Mouse (Mus musculus) heart, embryonic 16.5 days (tissue): ENCODE data around the gene Kcnmb2. TPM values are rescaled to one million over a fixed set of nuclear protein-coding genes. Genes with fewer than 3 reads are reported as not detected.

Experiments used
- ATAC-seq: fragments of 200-750 bp; cut with Nextera tagmentation; replicated peaks from 2 replicates; pipeline ENCODE4 v1.8.0; 2017; ENCODE audit warnings: moderate number of reproducible peaks; ENCODE audit not compliant: insufficient read depth, low FRiP score; ENCODE audit errors: extremely low read depth
- H3K27ac ChIP-seq: fragments of 300-500 bp; sonication (generic); 2 replicates; pipeline ENCODE4 v1.5.1; 2014; ENCODE audit warnings: mild to moderate bottlenecking, low read length, control low read depth, moderate library complexity
- H3K27me3 ChIP-seq: fragments of 300-500 bp; sonication (generic); 2 replicates; pipeline ENCODE4 v1.6.1; 2014; ENCODE audit warnings: low read length, mixed read lengths; ENCODE audit not compliant: control insufficient read depth, insufficient read depth
- H3K36me3 ChIP-seq: fragments of 300-500 bp; sonication (generic); 2 replicates; pipeline ENCODE4 v1.6.1; 2014; ENCODE audit not compliant: control insufficient read depth, insufficient read depth
- H3K4me1 ChIP-seq: fragments of 300-500 bp; sonication (generic); 2 replicates; pipeline ENCODE4 v1.6.1; 2014; ENCODE audit warnings: low read length, mixed read lengths; ENCODE audit not compliant: control insufficient read depth, insufficient read depth
- H3K4me2 ChIP-seq: fragments of 300-500 bp; sonication (generic); 2 replicates; pipeline ENCODE4 v1.6.1; 2014; ENCODE audit warnings: low read depth, mild to moderate bottlenecking, control low read depth, low read length
- H3K4me3 ChIP-seq: fragments of 300-500 bp; sonication (generic); 2 replicates; pipeline ENCODE4 v1.5.1; 2014; ENCODE audit warnings: mild to moderate bottlenecking, control low read depth, low read length
- H3K9ac ChIP-seq: fragments of 300-500 bp; sonication (generic); 2 replicates; pipeline ENCODE4 v1.6.1; 2014; ENCODE audit warnings: low read length, control low read depth
- H3K9me3 ChIP-seq: fragments of 300-500 bp; sonication (generic); replicated peaks from 2 replicates; pipeline ENCODE4 v1.6.1; 2016; ENCODE audit warnings: low read length; ENCODE audit not compliant: control insufficient read depth
- WGBS: fragments of 180-500 bp; shearing (Covaris S2); extraction: QIAGEN DNeasy Blood & Tissue Kit; methylation state at CpG from one replicate; pipeline ENCODE4 v1.1.7; 2014; 5-methylcytosine and 5-hydroxymethylcytosine counted together
- polyA plus RNA-seq: library from polyadenylated mRNA; unstranded; fragments of >200 nt; fragmentation: Nextera tagmentation; extraction: Ambion mirVana; gene quantifications from 2 replicates; pipeline ENCODE4 v1.2.1, GENCODE M21; 2015

Kcnmb2 gene
- 0.32 and 0.66 TPM in 2 replicates for polyA plus RNA-seq

DNA sequence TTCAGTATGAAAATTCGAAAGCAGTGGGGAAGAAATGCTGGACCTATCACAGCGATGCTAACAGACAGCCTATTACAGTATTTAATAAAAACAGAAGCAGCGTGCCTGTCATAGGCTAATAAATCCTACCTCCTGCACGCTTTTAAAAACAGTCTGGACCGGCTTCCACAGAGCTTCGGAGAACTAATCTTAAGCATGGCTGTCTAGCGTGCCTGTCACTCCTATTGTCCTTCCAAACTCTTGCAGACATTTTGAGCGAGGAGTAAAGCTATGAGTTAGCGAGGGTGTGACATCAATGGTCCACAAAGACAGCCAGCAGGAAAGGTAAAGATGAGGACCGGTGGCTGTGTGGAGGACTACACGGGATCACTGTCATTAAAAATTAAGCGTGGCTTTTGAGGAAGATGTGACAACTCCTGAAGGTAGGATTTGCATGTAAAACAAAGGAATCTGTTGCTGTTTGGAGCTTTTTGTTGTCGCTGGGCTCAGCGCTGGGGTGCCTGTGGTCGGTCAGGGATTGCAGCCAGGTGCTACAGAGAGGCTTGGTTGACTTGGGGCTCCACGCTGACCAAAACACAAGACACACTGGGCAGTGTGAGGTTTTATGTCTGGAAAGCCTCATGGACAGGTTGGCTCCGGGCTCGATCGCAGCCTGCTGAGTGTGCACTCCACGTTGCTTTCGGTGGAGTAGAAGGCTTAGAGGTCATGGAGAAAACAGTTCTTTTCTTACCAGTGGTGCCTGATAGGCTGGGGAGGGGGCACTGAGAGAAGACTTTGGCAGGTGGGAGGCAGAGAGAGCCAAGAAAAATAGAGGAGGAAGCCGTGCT, at the start of gene Kcnmb2:
TSS of gene Kcnmb2 (plus strand) at position 4 of the 827 bp plus-strand sequence.
- Histone ChIP-seq H3K9me3 (no peaks in the 10 kb centered on the region), H3K9ac (peak within 1 kb of the TSS; percentile 5), H3K4me1 (peaks cover 14% of the 10 kb centered on the region), H3K4me3 (peak within 1 kb of the TSS; percentile 48), H3K27me3 (no peaks in the 10 kb centered on the region), H3K4me2 (peak within 1 kb of the TSS; percentile 82), H3K27ac (no peak within 1 kb of the TSS), H3K36me3 (no peaks in the 10 kb centered on the region)
- 2% methylated on average over 22 of the region's 22 CpGs for WGBS
- ATAC-seq = no peak

DNA sequence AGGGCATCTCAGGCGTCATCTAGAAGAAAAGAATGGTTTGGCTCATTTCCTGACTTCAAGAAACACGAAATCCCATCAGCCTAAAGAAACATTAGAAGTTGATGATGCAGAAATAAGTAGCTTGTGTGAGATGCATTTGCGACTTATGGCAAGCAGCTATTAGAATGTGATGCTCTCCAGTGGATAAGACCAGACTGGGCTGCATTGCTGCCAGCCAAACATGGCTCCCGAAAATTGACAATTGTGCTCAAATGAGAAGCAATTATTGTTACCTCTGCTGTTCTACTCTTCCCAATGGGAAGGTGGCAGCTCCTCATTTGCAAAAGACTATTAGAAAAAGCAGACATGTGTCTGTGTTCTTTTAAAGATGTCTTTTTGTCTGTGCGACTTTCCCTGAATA, 38.8 kb upstream of the Kcnmb2 start:
- H3K27ac ChIP-seq = no peak overlapping the region
- no peaks in the 10 kb centered on the region for H3K4me1 ChIP-seq
- H3K9ac ChIP-seq = no peak overlapping the region
- no peaks in the 10 kb centered on the region for H3K9me3 ChIP-seq
- no peak overlapping the region for H3K4me3 ChIP-seq
- WGBS = 75% methylated on average over 5 of the region's 5 CpGs
- no peaks in the 10 kb centered on the region for H3K27me3 ChIP-seq
- no peaks in the 10 kb centered on the region for H3K36me3 ChIP-seq
- no peak overlapping the region for H3K4me2 ChIP-seq
- ATAC-seq = no peak

- Histone ChIP-seq H3K4me1 (no peaks in the 10 kb centered on the region), H3K9me3 (no peaks in the 10 kb centered on the region), H3K36me3 (no peaks in the 10 kb centered on the region), H3K27ac (no peak overlapping the region), H3K4me2 (no peak overlapping the region), H3K27me3 (no peaks in the 10 kb centered on the region), H3K4me3 (no peak overlapping the region), H3K9ac (no peak overlapping the region)
- no peak for ATAC-seq
- WGBS = 66% methylated on average over 3 of the region's 3 CpGs
Observed at GRCm38 (mm10) chr3:31864070-31864469, 38.2 kb upstream of the Kcnmb2 start.

- Histone ChIP-seq H3K27me3 (no peaks in the 10 kb centered on the region), H3K36me3 (no peaks in the 10 kb centered on the region), H3K4me2 (no peak overlapping the region), H3K27ac (no peak overlapping the region), H3K4me1 (no peaks in the 10 kb centered on the region), H3K4me3 (no peak overlapping the region), H3K9me3 (no peaks in the 10 kb centered on the region), H3K9ac (no peak overlapping the region)
- no peak for ATAC-seq
- 79% methylated on average over 3 of the region's 3 CpGs for WGBS
Observed at GRCm38 (mm10) chr3:31871461-31871860, 30.8 kb upstream of the Kcnmb2 start.

- Histone ChIP-seq H3K36me3 (no peaks in the 10 kb centered on the region), H3K27me3 (no peaks in the 10 kb centered on the region), H3K4me1 (0 out of 2 replicates have a peak, but pooled peaks cover 2% of the 10 kb centered on the region), H3K27ac (no peak overlapping the region), H3K4me3 (no peak overlapping the region), H3K4me2 (no peak overlapping the region), H3K9me3 (peaks cover 3% of the 10 kb centered on the region; the same call in 1 of the 2 replicates), H3K9ac (no peak overlapping the region)
- no peak for ATAC-seq
- 79% methylated on average over 12 of the region's 12 CpGs for WGBS
Observed at GRCm38 (mm10) chr3:31882621-31883131, 19.6 kb upstream of the Kcnmb2 start.

DNA sequence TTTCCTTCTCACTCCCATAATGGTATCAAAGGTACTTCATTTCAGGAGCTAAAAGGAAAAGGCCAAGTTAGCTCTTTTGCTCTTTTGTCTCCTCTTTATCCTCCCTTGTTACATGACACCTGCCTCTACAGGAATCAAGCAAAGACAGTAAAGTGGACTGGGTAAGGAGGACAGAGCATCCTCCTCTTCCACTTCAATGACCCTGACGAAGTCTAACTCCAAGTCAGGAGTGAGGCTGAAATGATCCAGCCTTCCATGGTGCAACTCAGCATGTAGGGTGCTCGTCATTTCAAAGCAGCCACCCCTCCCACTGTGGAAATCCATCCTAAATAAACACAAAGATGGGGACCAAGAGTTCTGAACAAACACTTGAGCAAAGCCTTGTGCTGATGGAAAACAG, 9.7 kb upstream of the Kcnmb2 start:
- WGBS = 42% methylated on average over 2 of the region's 2 CpGs
- H3K27ac ChIP-seq = no peak overlapping the region
- no peaks in the 10 kb centered on the region for H3K36me3 ChIP-seq
- H3K9me3 ChIP-seq = no peaks in the 10 kb centered on the region
- H3K27me3 ChIP-seq = no peaks in the 10 kb centered on the region
- H3K4me3 ChIP-seq = no peak overlapping the region
- H3K4me1 ChIP-seq = no peaks in the 10 kb centered on the region
- H3K4me2 ChIP-seq = no peak overlapping the region
- H3K9ac ChIP-seq = no peak overlapping the region
- no peak for ATAC-seq

GRCm38 (mm10) chr3:31903506-31903905, 1.2 kb downstream of the Kcnmb2 start:
- Histone ChIP-seq H3K4me1 (peaks cover 14% of the 10 kb centered on the region), H3K4me3 (peak overlapping the region; percentile 48), H3K9me3 (no peaks in the 10 kb centered on the region), H3K36me3 (no peaks in the 10 kb centered on the region), H3K9ac (no peak overlapping the region), H3K27me3 (no peaks in the 10 kb centered on the region), H3K4me2 (peak overlapping the region; percentile 82), H3K27ac (no peak overlapping the region)
- no peak for ATAC-seq
- WGBS = 2% methylated on average over 9 of the region's 9 CpGs

DNA sequence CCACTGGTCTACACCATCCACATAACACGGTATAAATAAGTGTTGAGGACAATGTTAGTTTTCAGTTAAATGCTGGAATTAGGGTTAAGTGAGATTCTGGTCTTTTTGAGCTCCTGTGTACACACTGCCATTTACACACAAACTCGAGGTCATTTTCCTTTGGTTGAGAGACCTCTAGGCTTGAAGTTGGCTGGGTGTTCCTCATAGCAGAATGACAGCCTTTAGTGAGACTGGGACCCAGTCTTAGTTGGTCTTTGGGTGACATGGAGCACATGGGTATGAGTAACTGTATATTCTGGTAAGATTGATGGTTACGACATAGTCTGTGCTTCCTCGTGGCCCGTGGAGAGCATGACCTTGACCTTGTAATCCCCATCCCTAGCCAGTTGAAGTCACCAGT, 1.8 kb downstream of the Kcnmb2 start:
- H3K4me1 ChIP-seq = peaks cover 14% of the 10 kb centered on the region
- H3K9me3 ChIP-seq = no peaks in the 10 kb centered on the region
- no peaks in the 10 kb centered on the region for H3K27me3 ChIP-seq
- no peak overlapping the region for H3K4me2 ChIP-seq
- H3K36me3 ChIP-seq = no peaks in the 10 kb centered on the region
- H3K27ac ChIP-seq = no peak overlapping the region
- 52% methylated on average over 5 of the region's 5 CpGs for WGBS
- ATAC-seq = no peak
- no peak overlapping the region for H3K4me3 ChIP-seq
- H3K9ac ChIP-seq = no peak overlapping the region

GRCm38 (mm10) chr3:31911168-31911567, 8.9 kb downstream of the Kcnmb2 start:
- no peak overlapping the region for H3K4me3 ChIP-seq
- H3K9ac ChIP-seq = no peak overlapping the region
- no peaks in the 10 kb centered on the region for H3K36me3 ChIP-seq
- H3K9me3 ChIP-seq = no peaks in the 10 kb centered on the region
- 45% methylated on average over 5 of the region's 5 CpGs for WGBS
- no peak for ATAC-seq
- no peak overlapping the region for H3K4me2 ChIP-seq
- no peak overlapping the region for H3K27ac ChIP-seq
- H3K4me1 ChIP-seq = no peaks in the 10 kb centered on the region
- no peaks in the 10 kb centered on the region for H3K27me3 ChIP-seq
